Mouse (Mus musculus) neutrophil, adult 5-6 weeks (primary cell): ENCODE data around the gene Dhx29. TPM values are rescaled to one million over a fixed set of nuclear protein-coding genes. Genes with fewer than 3 reads are reported as not detected.

Experiments used
- ATAC-seq: fragments of 151-379, 151-347 bp; 2 replicates; pipeline ENCODE4 v1.8.0; 2017; ENCODE audit warnings: mild to moderate bottlenecking, moderate TSS enrichment; ENCODE audit not compliant: insufficient number of reproducible peaks, poor library complexity, low FRiP score, severe bottlenecking; ENCODE audit errors: extremely low read depth
- total RNA-seq: library from RNA; stranded (forward); fragments of 200-1000 nt; gene quantifications from 2 replicates; pipeline ENCODE4 v1.2.3, GENCODE M21; 2017

The Dhx29 gene
- 19.6 and 21.6 TPM in 2 replicates for total RNA-seq

- ATAC-seq, result peak; percentile 95
Observed at GRCm38 (mm10) chr13:112927287-112928001, at the start of gene Dhx29, which contains the start of gene Mtrex. Gene Dhx29, plus strand, starts transcription at chr13:112927454. Gene Mtrex, minus strand, starts transcription at chr13:112927398.

GRCm38 (mm10) chr13:112887234-112887633 is 40.0 kb upstream of the Dhx29 start:
- ATAC-seq, result no peak

DNA sequence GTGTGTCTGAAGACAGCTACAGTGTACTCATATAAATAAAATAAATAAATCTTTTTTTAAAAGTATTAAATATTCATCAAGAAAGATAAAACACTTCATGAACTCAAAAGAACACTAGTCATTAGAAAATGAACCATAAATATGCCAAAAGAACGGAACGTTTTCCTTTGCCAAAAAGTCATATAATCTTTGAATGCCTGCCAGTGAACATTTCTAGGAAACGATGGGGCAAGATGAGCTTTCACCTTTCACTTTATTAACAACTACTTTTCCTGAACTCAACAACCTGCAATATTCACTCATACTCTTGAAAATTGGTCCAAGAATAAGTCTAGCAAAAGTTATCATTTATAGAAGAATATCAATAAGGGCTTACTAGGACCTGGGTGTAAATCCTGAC is 25.1 kb upstream of the Dhx29 start:
- ATAC-seq, result no peak

- peak; percentile 60; the same call in 1 of the 2 replicates for ATAC-seq
Observed at GRCm38 (mm10) chr13:112909663-112910062, 17.6 kb upstream of the Dhx29 start.

- no peak for ATAC-seq
Observed at GRCm38 (mm10) chr13:112910434-112910833, 16.8 kb upstream of the Dhx29 start.

DNA sequence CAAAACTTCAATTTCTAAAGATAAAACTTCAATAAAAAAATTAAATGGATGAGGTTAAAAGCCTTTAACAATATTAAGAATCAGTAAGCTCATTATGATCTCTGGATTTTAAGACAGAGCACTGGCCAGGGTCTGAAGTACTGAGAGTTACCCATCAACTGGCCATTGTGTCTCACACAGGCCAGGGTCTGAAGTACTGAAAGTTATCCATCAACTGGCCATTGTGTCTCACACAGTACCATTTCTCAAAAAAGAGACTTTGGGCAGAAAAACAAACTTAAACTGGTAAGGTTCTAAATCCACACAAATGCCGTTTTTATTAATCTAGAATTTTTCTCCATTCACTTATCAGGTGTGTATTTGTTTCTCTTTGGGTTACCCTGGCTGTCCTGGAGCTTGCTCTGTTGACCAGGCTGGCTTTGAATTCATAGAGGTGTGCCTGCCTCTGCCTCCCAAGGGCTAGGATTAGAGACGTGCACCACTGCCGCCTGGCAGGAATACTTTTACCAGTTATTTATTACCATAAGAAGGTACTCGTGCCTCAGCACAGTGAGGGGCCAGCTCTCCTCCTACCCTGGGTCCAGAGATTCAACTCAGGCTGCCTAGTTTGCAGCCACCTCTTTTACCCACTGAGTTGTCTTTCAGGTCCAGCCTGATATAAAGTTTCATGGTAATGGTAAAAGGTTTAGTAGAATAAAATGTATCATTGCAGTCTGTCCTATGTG is 8.0 kb upstream of the Dhx29 start:
- no peak for ATAC-seq

DNA sequence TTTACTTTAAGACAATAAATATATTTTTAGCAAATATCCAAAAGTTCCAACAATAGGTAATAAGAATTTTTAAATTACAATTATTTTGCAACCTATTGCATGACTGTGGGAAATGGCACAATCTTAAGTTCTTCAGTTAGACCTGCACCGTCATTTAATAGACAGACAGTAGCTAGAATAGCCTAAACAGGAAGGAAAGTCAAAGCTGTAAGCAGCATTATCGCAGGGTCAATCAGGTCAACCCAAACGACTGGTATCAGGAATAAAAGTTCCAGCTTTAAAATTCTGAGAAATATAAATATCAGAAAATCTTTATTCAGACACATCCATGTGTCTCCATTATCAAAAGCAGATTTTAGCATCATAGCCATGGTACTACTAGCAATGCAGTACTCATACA is 6.3 kb upstream of the Dhx29 start:
- no peak for ATAC-seq

DNA sequence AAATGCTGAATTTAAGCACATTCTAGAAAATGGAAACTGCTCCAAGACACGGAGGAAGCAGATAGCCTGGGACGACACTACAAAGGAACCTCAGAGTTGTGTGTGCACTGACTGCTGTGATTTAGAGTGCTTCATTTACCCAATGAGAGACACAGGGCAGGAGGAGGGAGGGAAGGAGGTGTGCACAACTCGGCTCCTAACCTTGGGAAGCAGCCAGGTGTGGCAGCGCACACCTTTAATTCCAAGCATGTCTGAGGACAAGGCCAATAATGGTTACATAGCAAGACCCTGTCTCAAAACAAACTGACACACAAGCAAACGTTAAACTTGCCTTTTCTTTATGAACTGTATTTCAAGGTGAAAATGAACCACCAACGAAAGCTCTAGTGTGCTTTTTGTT is 2.0 kb upstream of the Dhx29 start:
- ATAC-seq, result no peak

GRCm38 (mm10) chr13:112925976-112926375 is 1.3 kb upstream of the Dhx29 start:
- ATAC-seq, result no peak

DNA sequence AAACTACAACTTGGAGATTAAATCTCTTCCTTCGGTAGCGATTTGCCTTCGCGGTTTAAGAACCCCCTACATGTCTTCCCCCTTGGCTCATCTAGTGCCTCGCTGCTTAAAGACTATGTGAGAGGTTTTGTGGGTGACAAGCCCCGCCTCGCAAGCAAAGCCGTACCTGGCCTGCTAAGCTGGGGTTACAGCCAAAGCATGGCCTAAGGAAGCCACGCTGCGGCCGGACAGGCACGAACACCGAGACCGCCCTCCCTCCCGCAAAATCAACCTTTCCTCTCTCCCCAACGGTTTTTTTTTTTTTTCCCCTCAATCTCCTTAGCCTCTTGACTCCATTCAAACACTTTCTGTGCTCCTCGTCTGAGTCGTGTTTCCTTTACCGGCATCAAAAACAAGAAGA is 458 bp upstream of the Dhx29 start:
- no peak for ATAC-seq

- ATAC-seq, result no peak
Observed at GRCm38 (mm10) chr13:112928038-112928668, 899 bp downstream of the Dhx29 start.

DNA sequence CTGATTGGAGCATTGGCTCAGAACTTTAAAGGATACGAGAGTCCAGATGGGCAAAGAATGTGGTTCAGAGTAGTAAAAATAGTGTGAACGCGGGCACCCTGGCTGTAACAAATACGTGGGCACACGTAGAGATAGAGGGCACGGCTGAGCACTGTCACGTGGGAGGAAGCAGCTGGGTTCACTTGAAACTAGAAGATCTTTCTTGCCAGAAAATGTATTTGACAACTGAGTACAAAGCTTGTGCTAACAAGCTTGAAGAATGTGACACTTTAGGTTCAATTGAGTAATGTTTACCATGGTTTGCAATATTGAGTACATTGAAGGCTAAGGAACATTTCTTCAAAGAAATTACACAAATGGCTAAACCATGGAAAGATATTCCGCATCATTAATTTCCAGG is 10.9 kb downstream of the Dhx29 start:
- ATAC-seq, result no peak

GRCm38 (mm10) chr13:112941879-112942330 is 14.7 kb downstream of the Dhx29 start:
- no peak for ATAC-seq

GRCm38 (mm10) chr13:112945312-112945711 is 18.1 kb downstream of the Dhx29 start:
- ATAC-seq, result no peak

GRCm38 (mm10) chr13:112945900-112946299 is 18.6 kb downstream of the Dhx29 start:
- no peak for ATAC-seq

DNA sequence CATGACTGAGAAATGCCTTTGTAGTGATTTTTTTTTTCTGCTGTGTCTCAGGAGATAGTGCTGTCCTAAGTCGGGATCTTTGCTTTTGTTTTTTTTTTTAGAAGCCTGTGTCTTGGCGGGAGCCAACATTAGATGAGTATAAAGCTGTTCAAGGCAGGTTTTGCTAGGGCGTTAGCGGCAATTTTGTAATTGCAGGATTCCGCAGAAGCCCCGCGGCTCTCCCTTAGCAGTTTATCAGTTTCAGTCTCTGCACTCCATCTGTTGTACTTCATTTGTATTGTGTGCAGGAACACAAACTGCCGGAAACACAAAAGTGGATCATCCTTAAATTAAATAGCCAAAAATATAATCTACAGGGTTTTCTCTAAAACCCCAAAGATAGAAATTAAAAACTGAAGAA is 26.8 kb downstream of the Dhx29 start:
- no peak for ATAC-seq

DNA sequence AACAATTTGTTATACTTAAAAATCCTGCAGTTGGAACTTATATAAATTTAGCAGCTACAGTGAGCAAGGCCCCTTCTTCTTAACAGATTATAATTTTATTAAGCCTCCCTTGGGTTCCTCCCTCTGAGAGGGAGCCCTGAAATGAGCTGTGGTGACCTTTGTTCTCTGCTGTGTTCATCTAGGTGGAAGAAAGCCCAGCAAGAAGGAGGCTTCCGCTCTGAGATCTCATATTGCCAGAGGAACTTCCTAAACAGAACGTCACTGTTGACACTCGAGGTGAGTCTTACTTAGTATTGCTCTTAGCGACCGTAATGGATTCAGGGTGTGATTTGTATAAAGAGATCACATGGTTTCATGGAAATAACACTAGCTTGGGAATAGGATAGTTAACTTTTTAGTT is 35.8 kb downstream of the Dhx29 start:
- ATAC-seq, result no peak

- no peak for ATAC-seq
Observed at GRCm38 (mm10) chr13:112964421-112964820, 37.2 kb downstream of the Dhx29 start.

GRCm38 (mm10) chr13:112967267-112967666 is 40.0 kb downstream of the Dhx29 start:
- no peak for ATAC-seq

GRCm38 (mm10) chr13:112976720-112977119 is 49.5 kb downstream of the Dhx29 start:
- ATAC-seq, result no peak
